Mouse (Mus musculus) cerebellum, adult 11 months (tissue): ENCODE measurements around the gene Sh3rf3.

Experiments used
- DNase-seq: peaks from one replicate; pipeline ENCODE4 v3.0.0; 2022

The Sh3rf3 gene

GRCm38 (mm10) chr10:58813081-58813800 is at the start of gene Sh3rf3:
TSS of gene Sh3rf3 (plus strand) at chr10:58813359.
- DNase-seq: peak; percentile 9

GRCm38 (mm10) chr10:58788486-58789274 is 24.5 kb upstream of the Sh3rf3 start:
- DNase-seq: no peak

- DNase-seq: no peak
These were observed 15.6 kb upstream of the Sh3rf3 start for GRCm38 (mm10) chr10:58797555-58797954.

GRCm38 (mm10) chr10:58798156-58798555 is 15.0 kb upstream of the Sh3rf3 start:
- DNase-seq: no peak

GRCm38 (mm10) chr10:58800996-58801433 is 12.1 kb upstream of the Sh3rf3 start:
- DNase-seq: no peak

- DNase-seq: no peak
These were observed 10.8 kb upstream of the Sh3rf3 start for GRCm38 (mm10) chr10:58802391-58802790.

- no peak for DNase-seq
These were observed 5.2 kb upstream of the Sh3rf3 start for GRCm38 (mm10) chr10:58807956-58808355.

- no peak for DNase-seq
These were observed 3.0 kb upstream of the Sh3rf3 start for GRCm38 (mm10) chr10:58810181-58810580.

- DNase-seq: peak; percentile 41
These were observed 714 bp upstream of the Sh3rf3 start for GRCm38 (mm10) chr10:58812210-58813080.

- no peak for DNase-seq
These were observed 637 bp downstream of the Sh3rf3 start for GRCm38 (mm10) chr10:58813801-58814191.

- DNase-seq: no peak
These were observed 1.3 kb downstream of the Sh3rf3 start for GRCm38 (mm10) chr10:58814486-58814885.

- no peak for DNase-seq
These were observed 10.9 kb downstream of the Sh3rf3 start for GRCm38 (mm10) chr10:58824016-58824568.

- no peak for DNase-seq
These were observed 16.3 kb downstream of the Sh3rf3 start for GRCm38 (mm10) chr10:58829251-58830111.

GRCm38 (mm10) chr10:58833146-58833545 is 20.0 kb downstream of the Sh3rf3 start:
- DNase-seq: no peak

- no peak for DNase-seq
These were observed 20.6 kb downstream of the Sh3rf3 start for GRCm38 (mm10) chr10:58833741-58834178.

GRCm38 (mm10) chr10:58836391-58836790 is 23.2 kb downstream of the Sh3rf3 start:
- DNase-seq: no peak

GRCm38 (mm10) chr10:58837504-58837903 is 24.3 kb downstream of the Sh3rf3 start:
- no peak for DNase-seq

GRCm38 (mm10) chr10:58841945-58842344 is 28.8 kb downstream of the Sh3rf3 start:
- no peak for DNase-seq

- no peak for DNase-seq
These were observed 29.9 kb downstream of the Sh3rf3 start for GRCm38 (mm10) chr10:58843100-58843499.

GRCm38 (mm10) chr10:58848127-58848526 is 35.0 kb downstream of the Sh3rf3 start:
- no peak for DNase-seq

- DNase-seq: no peak
These were observed 35.4 kb downstream of the Sh3rf3 start for GRCm38 (mm10) chr10:58848536-58848935.
